Mouse (Mus musculus) cerebellum, adult 11-12 months (tissue): ENCODE measurements around the gene Btbd6.
A peak's percentile ranks its signal among the peaks of the same experiment; 100 is the strongest.

Experiments
- DNase-seq: peaks from one replicate; pipeline ENCODE4 v3.0.0; 2022

The Btbd6 gene

GRCm38 (mm10) chr12:113012443-113012842 is 36.2 kb downstream of the Btbd6 start:
- no peak for DNase-seq

- peak; percentile 68 for DNase-seq
These were observed 36.8 kb downstream of the Btbd6 start for GRCm38 (mm10) chr12:113013021-113013491.

- DNase-seq, result peak; percentile 94
These were observed 37.6 kb downstream of the Btbd6 start, which contains the start of gene Pacs2 for GRCm38 (mm10) chr12:113013604-113014558. TSS of gene Pacs2 (plus strand) at chr12:113014508.

GRCm38 (mm10) chr12:113014561-113015556 is 38.6 kb downstream of the Btbd6 start:
- peak; percentile 75 for DNase-seq

GRCm38 (mm10) chr12:113015956-113016355 is 39.7 kb downstream of the Btbd6 start:
- DNase-seq, result no peak

- no peak for DNase-seq
These were observed 40.7 kb downstream of the Btbd6 start for GRCm38 (mm10) chr12:113016976-113017375.

- no peak for DNase-seq
These were observed 41.2 kb downstream of the Btbd6 start for GRCm38 (mm10) chr12:113017429-113017984.

- no peak for DNase-seq
These were observed 42.5 kb downstream of the Btbd6 start for GRCm38 (mm10) chr12:113018763-113019162.

- DNase-seq, result no peak
These were observed 45.2 kb downstream of the Btbd6 start for GRCm38 (mm10) chr12:113021488-113021887.

GRCm38 (mm10) chr12:113023082-113023481 is 46.8 kb downstream of the Btbd6 start:
- DNase-seq, result no peak

GRCm38 (mm10) chr12:113026557-113026956 is 50.3 kb downstream of the Btbd6 start:
- no peak for DNase-seq

GRCm38 (mm10) chr12:113027495-113027894 is 51.2 kb downstream of the Btbd6 start:
- DNase-seq, result no peak

GRCm38 (mm10) chr12:113028067-113028466 is 51.8 kb downstream of the Btbd6 start:
- no peak for DNase-seq
